Mouse (Mus musculus): ENCODE data around the gene Tsc2. TPM values are rescaled to one million over a fixed set of nuclear protein-coding genes. Genes with fewer than 3 reads are reported as not detected.

The Tsc2 gene
- polyA plus RNA-seq, 1 experiment from 2014 or later: 23.7 TPM

DNA sequence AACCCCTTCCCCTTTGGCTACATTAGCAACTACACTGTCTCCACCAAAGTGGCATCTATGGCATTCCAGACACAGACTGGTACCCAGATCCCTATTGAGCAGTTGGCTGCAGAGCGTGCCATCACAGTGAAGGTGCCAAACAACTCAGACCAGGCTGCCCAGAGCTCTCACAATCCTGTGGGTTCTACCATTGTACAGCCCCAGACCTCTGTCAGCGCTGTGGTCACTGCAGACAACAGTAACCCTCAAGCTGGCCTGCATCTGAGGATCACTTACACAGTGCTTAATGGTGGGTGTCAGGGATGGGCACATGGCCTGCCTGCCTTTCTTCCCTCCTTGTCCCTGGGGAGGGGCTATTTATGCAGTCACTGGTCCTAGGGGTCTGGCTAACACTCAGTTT, 52.1 kb downstream of the Tsc2 start:
- H3K27ac ChIP-seq (ENCODE audit: low read length): no peak overlapping the region
- no peak overlapping the region for H3K9ac ChIP-seq (ENCODE audit: low read depth, low read length)
- no peaks in the 10 kb centered on the region for H3K27me3 ChIP-seq (ENCODE audit: control insufficient read depth, insufficient read depth, low read depth, low read length)
- ATAC-seq (ENCODE audit: low read depth): no peak
- H3K4me2 ChIP-seq (ENCODE audit: low read depth, low read length): no peak overlapping the region
- H3K36me3 ChIP-seq (ENCODE audit: control insufficient read depth, insufficient read depth): no peaks in the 10 kb centered on the region
- H3K9me3 ChIP-seq (replicated peaks; ENCODE audit: control insufficient read depth, low read length): no peaks in the 10 kb centered on the region
- WGBS (ENCODE audit: insufficient replicate concordance): 77% methylated on average over 2 of the region's 2 CpGs
- peaks cover 7% of the 10 kb centered on the region for H3K4me1 ChIP-seq (ENCODE audit: control insufficient read depth, low read depth, low read length)
- no peak overlapping the region for H3K4me3 ChIP-seq (ENCODE audit: low read depth, low read length)

DNA sequence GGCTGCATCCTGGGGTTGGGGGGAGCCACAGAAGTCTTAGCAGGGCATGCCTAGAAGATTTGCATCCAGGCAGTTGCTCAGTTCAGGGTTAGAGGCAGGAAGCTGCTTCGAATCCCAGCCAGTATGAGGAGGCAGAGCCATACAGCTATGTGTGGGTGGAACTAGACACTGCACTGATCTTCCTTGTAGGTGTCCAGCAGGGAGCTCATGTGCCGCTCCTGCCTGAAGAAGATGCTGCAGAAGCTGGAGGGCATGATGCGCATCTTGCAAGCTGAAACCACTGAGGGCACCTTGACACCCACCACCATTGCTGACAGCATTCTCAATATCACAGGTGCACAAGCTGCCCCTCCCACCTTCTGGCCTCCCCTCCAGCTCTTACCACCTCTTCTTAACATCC, 52.9 kb downstream of the Tsc2 start:
- Histone ChIP-seq H3K27me3 (ENCODE audit: control insufficient read depth, insufficient read depth, low read depth, low read length) (no peaks in the 10 kb centered on the region), H3K9me3 (replicated peaks; ENCODE audit: control insufficient read depth, low read length) (no peaks in the 10 kb centered on the region), H3K4me3 (ENCODE audit: low read depth, low read length) (no peak overlapping the region), H3K4me2 (ENCODE audit: low read depth, low read length) (no peak overlapping the region), H3K4me1 (ENCODE audit: control insufficient read depth, low read depth, low read length) (peaks cover 7% of the 10 kb centered on the region), H3K36me3 (ENCODE audit: control insufficient read depth, insufficient read depth) (no peaks in the 10 kb centered on the region), H3K27ac (ENCODE audit: low read length) (no peak overlapping the region), H3K9ac (ENCODE audit: low read depth, low read length) (no peak overlapping the region)
- WGBS (ENCODE audit: insufficient replicate concordance): 74% methylated on average over 3 of the region's 3 CpGs
- ATAC-seq (ENCODE audit: low read depth): no peak

DNA sequence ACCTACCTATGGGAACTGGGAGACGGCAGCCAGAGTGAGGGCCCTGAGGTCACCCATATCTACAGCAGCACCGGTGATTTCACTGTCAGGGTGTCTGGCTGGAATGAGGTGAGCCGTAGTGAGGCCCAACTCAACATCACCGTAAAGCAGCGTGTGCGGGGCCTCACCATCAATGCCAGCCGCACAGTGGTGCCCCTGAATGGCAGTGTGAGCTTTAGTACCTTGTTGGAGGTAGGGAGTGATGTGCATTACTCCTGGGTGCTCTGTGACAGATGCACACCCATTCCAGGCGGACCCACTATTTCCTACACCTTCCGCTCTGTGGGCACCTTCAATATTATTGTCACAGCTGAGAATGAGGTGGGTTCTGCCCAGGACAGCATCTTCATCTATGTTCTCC, 58.6 kb downstream of the Tsc2 start:
- Histone ChIP-seq H3K36me3 (ENCODE audit: control insufficient read depth, insufficient read depth) (peaks cover 2% of the 10 kb centered on the region; the same call in 1 of the 2 replicates), H3K4me2 (ENCODE audit: low read depth, low read length) (no peak overlapping the region), H3K27ac (ENCODE audit: low read length) (no peak overlapping the region), H3K4me3 (ENCODE audit: low read depth, low read length) (no peak overlapping the region), H3K9me3 (replicated peaks; ENCODE audit: control insufficient read depth, low read length) (no peaks in the 10 kb centered on the region), H3K9ac (ENCODE audit: low read depth, low read length) (no peak overlapping the region), H3K4me1 (ENCODE audit: control insufficient read depth, low read depth, low read length) (no peaks in the 10 kb centered on the region; the same call in 1 of the 2 replicates), H3K27me3 (ENCODE audit: control insufficient read depth, insufficient read depth, low read depth, low read length) (no peaks in the 10 kb centered on the region)
- WGBS (ENCODE audit: insufficient replicate concordance): 78% methylated on average over 9 of the region's 9 CpGs
- ATAC-seq (ENCODE audit: low read depth): no peak

DNA sequence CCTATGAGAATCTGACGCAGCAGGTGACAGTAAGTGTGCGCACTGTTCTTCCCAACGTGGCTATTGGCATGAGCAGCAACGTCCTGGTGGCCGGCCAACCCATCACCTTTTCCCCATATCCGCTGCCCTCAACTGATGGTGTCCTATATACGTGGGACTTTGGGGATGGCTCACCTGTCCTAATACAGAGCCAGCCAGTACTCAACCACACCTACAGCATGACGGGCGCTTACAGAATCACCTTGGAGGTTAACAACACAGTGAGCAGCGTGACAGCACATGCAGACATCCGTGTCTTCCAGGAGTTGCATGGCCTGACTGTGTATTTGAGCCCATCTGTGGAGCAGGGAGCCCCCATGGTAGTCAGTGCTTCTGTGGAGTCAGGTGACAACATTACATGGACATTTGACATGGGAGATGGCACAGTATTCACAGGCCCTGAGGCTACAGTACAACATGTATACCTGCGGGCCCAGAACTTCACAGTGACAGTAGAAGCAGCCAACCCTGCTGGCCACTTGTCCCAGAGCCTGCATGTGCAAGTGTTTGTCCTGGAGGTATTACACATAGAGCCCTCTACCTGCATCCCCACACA, 59.7 kb downstream of the Tsc2 start:
- Histone ChIP-seq H3K36me3 (ENCODE audit: control insufficient read depth, insufficient read depth) (peaks cover 2% of the 10 kb centered on the region; the same call in 1 of the 2 replicates), H3K4me2 (ENCODE audit: low read depth, low read length) (no peak overlapping the region), H3K27ac (ENCODE audit: low read length) (no peak overlapping the region), H3K4me1 (ENCODE audit: control insufficient read depth, low read depth, low read length) (no peaks in the 10 kb centered on the region; the same call in 1 of the 2 replicates), H3K27me3 (ENCODE audit: control insufficient read depth, insufficient read depth, low read depth, low read length) (no peaks in the 10 kb centered on the region), H3K9me3 (replicated peaks; ENCODE audit: control insufficient read depth, low read length) (no peaks in the 10 kb centered on the region), H3K9ac (ENCODE audit: low read depth, low read length) (no peak overlapping the region), H3K4me3 (ENCODE audit: low read depth, low read length) (no peak overlapping the region)
- ATAC-seq (ENCODE audit: low read depth): no peak
- WGBS (ENCODE audit: insufficient replicate concordance): 84% methylated on average over 12 of the region's 12 CpGs

DNA sequence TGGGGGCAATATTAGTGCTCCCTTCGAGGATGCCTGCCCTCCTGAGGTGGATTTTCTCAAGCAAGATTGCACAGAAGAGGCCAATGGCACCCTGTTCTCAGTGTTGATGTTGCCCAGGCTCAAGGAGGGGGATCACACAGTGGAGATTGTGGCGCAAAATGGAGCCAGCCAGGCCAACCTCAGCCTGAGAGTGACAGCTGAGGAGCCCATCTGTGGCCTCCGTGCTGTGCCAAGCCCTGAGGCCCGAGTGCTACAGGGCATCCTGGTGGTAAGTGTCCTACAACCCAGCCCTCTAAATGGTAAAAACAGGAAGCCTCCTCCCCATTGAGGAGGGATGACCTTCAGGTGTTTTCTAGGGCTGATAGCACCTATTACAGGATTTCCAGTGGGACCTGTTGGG, 62.6 kb downstream of the Tsc2 start:
- no peak for ATAC-seq (ENCODE audit: low read depth)
- H3K27ac ChIP-seq (ENCODE audit: low read length): no peak overlapping the region
- H3K9ac ChIP-seq (ENCODE audit: low read depth, low read length): no peak overlapping the region
- H3K4me2 ChIP-seq (ENCODE audit: low read depth, low read length): no peak overlapping the region
- H3K4me3 ChIP-seq (ENCODE audit: low read depth, low read length): no peak overlapping the region
- 71% methylated on average over 4 of the region's 4 CpGs for WGBS (ENCODE audit: insufficient replicate concordance)
- no peaks in the 10 kb centered on the region for H3K27me3 ChIP-seq (ENCODE audit: control insufficient read depth, insufficient read depth, low read depth, low read length)
- no peaks in the 10 kb centered on the region for H3K9me3 ChIP-seq (replicated peaks; ENCODE audit: control insufficient read depth, low read length)
- peaks cover 13% of the 10 kb centered on the region for H3K4me1 ChIP-seq (ENCODE audit: control insufficient read depth, low read depth, low read length)
- peaks cover 2% of the 10 kb centered on the region; the same call in 1 of the 2 replicates for H3K36me3 ChIP-seq (ENCODE audit: control insufficient read depth, insufficient read depth)

DNA sequence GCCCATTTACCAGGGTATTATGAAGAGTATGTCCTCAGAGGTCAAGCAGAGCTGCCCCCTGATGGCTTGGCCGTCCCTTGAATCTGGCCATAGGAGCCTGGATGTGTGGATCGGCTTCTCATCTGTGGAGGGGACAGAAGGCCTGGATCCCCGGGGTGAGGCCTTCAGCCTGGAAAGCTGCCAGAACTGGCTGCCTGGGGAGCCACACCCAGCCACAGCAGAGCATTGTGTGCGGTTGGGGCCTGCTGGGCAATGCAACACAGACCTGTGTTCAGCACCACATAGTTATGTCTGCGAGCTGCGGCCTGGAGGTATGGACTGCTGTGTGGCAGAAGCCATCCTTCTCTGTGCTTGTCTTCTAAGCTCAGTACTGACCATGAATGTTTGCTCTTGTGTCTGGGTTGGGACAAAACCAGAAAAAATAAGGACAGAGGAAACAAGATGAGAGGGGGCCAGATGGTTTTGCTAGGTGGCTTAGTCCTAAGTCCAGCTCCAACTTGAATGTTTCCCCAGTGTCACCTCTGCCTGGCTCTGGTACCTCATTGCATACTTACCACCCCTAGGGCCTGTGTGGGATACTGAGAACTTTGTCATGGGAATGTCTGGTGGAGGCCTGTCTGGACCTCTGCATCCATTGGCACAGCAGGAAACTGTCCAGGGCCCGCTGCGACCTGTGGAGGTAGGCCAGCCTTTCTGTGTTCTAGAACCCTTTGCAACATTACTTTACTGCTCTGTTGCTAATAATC, 65.2 kb downstream of the Tsc2 start:
- 43% methylated on average over 8 of the region's 8 CpGs for WGBS (ENCODE audit: insufficient replicate concordance)
- Histone ChIP-seq H3K9ac (ENCODE audit: low read depth, low read length) (peak overlapping the region; percentile 35; the same call in 1 of the 2 replicates), H3K27me3 (ENCODE audit: control insufficient read depth, insufficient read depth, low read depth, low read length) (no peaks in the 10 kb centered on the region), H3K27ac (ENCODE audit: low read length) (no peak overlapping the region), H3K36me3 (ENCODE audit: control insufficient read depth, insufficient read depth) (peaks cover 2% of the 10 kb centered on the region; the same call in 1 of the 2 replicates), H3K4me2 (ENCODE audit: low read depth, low read length) (no peak overlapping the region), H3K9me3 (replicated peaks; ENCODE audit: control insufficient read depth, low read length) (no peaks in the 10 kb centered on the region), H3K4me1 (ENCODE audit: control insufficient read depth, low read depth, low read length) (peaks cover 13% of the 10 kb centered on the region), H3K4me3 (ENCODE audit: low read depth, low read length) (no peak overlapping the region)
- peak; percentile 68; the same call in 1 of the 2 replicates for ATAC-seq (ENCODE audit: low read depth)

DNA sequence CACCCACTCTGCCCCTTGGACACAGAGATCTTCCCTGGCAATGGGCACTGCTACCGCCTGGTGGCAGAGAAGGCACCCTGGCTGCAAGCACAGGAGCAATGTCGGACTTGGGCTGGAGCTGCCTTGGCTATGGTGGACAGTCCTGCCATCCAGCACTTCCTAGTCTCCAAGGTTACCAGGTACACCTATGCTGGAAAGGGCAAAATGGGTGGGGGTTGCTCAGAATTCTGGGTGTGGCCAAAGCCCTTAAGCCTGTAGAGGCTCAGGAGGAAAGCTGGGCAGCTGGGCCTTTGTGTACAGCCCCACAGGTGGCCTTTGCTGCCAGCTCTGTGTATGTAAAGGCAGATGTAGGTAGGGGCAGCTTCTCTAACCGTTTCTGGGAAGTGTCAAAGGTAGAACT, 66.6 kb downstream of the Tsc2 start:
- no peak for ATAC-seq (ENCODE audit: low read depth)
- WGBS (ENCODE audit: insufficient replicate concordance): 69% methylated on average over 3 of the region's 3 CpGs
- Histone ChIP-seq H3K36me3 (ENCODE audit: control insufficient read depth, insufficient read depth) (peaks cover 2% of the 10 kb centered on the region; the same call in 1 of the 2 replicates), H3K4me3 (ENCODE audit: low read depth, low read length) (no peak overlapping the region), H3K4me1 (ENCODE audit: control insufficient read depth, low read depth, low read length) (peaks cover 13% of the 10 kb centered on the region), H3K27me3 (ENCODE audit: control insufficient read depth, insufficient read depth, low read depth, low read length) (no peaks in the 10 kb centered on the region), H3K27ac (ENCODE audit: low read length) (no peak overlapping the region), H3K4me2 (ENCODE audit: low read depth, low read length) (no peak overlapping the region), H3K9ac (ENCODE audit: low read depth, low read length) (no peak overlapping the region), H3K9me3 (replicated peaks; ENCODE audit: control insufficient read depth, low read length) (no peaks in the 10 kb centered on the region)

DNA sequence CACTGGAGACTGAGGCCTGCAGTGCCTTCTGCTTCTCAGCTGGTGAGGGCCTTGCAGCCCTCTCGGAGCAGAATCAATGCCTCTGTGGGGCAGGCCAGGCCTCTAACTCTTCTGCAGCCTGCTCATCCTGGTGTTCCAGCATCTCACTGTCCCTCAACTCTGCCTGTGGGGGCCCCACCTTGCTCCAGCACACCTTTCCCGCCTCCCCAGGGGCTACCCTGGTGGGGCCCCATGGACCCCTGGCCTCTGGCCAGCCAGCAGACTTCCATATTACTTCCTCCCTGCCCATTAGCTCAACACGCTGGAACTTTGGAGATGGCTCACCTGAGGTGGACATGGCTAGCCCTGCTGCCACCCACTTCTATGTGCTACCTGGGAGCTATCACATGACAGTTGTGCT, 67.3 kb downstream of the Tsc2 start:
- Histone ChIP-seq H3K27ac (ENCODE audit: low read length) (no peak overlapping the region), H3K9me3 (replicated peaks; ENCODE audit: control insufficient read depth, low read length) (no peaks in the 10 kb centered on the region), H3K36me3 (ENCODE audit: control insufficient read depth, insufficient read depth) (peaks cover 2% of the 10 kb centered on the region; the same call in 1 of the 2 replicates), H3K4me2 (ENCODE audit: low read depth, low read length) (no peak overlapping the region), H3K4me1 (ENCODE audit: control insufficient read depth, low read depth, low read length) (peaks cover 13% of the 10 kb centered on the region), H3K9ac (ENCODE audit: low read depth, low read length) (no peak overlapping the region), H3K27me3 (ENCODE audit: control insufficient read depth, insufficient read depth, low read depth, low read length) (no peaks in the 10 kb centered on the region), H3K4me3 (ENCODE audit: low read depth, low read length) (no peak overlapping the region)
- no peak for ATAC-seq (ENCODE audit: low read depth)
- WGBS (ENCODE audit: insufficient replicate concordance): 66% methylated on average over 3 of the region's 3 CpGs

DNA sequence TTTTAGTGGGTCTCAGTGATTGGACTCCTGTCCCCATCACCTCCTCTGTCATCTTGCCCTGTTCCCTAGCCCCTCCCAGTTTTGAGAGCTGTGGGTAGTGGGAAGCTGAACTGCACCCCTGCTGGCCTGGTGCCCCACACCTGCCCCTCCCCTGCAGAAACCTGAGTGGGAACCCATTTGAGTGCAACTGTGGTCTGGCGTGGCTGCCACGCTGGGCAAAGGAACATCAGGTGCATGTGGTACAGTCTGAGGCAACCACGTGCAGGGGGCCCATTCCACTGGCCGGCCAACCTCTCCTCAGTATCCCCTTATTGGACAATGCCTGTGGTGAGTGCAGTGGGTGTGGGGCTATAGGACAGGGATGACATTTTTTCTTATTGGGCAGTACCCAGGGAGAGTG, 68.0 kb downstream of the Tsc2 start:
- WGBS (ENCODE audit: insufficient replicate concordance): 82% methylated on average over 4 of the region's 4 CpGs

More for the DNA sequence above, 68.0 kb downstream of the Tsc2 start:
- Histone ChIP-seq H3K36me3 (ENCODE audit: control insufficient read depth, insufficient read depth) (no peaks in the 10 kb centered on the region), H3K4me2 (ENCODE audit: low read depth, low read length) (no peak overlapping the region), H3K9me3 (replicated peaks; ENCODE audit: control insufficient read depth, low read length) (no peaks in the 10 kb centered on the region), H3K9ac (ENCODE audit: low read depth, low read length) (no peak overlapping the region), H3K4me3 (ENCODE audit: low read depth, low read length) (no peak overlapping the region), H3K4me1 (ENCODE audit: control insufficient read depth, low read depth, low read length) (peaks cover 13% of the 10 kb centered on the region), H3K27me3 (ENCODE audit: control insufficient read depth, insufficient read depth, low read depth, low read length) (no peaks in the 10 kb centered on the region), H3K27ac (ENCODE audit: low read length) (no peak overlapping the region)
- ATAC-seq (ENCODE audit: low read depth): no peak
